Mouse (Mus musculus): ENCODE data around the gene Ppp1r36. TPM values are rescaled to one million over a fixed set of nuclear protein-coding genes. Genes with fewer than 3 reads are reported as not detected.
A peak's percentile ranks its signal among the peaks of the same experiment; 100 is the strongest.

Ppp1r36 gene
- polyA plus RNA-seq, 1 experiment from 2014 or later, result 2.6 TPM

GRCm38 (mm10) chr12:76405971-76406370 lies 11.4 kb upstream of the Ppp1r36 start:
- H3K9ac ChIP-seq, result no peak overlapping the region
- H3K4me1 ChIP-seq (replicated peaks; ENCODE audit: control insufficient read depth, insufficient read depth, low read length), result peaks cover 12% of the 10 kb centered on the region; the same call in 1 of the 2 replicates
- peaks cover 54% of the 10 kb centered on the region for H3K27me3 ChIP-seq (ENCODE audit: control insufficient read depth, insufficient read depth, low read length)
- 4% methylated on average over 23 of the region's 23 CpGs for WGBS
- H3K4me3 ChIP-seq (replicated peaks; ENCODE audit: low read length), result peak overlapping the region; percentile 66
- peak overlapping the region; percentile 74 for H3K4me2 ChIP-seq (replicated peaks)
- DNase-seq (ENCODE audit: low spot score) (no peak), ATAC-seq (ENCODE audit: low FRiP score) (no peak)
- H3K36me3 ChIP-seq (replicated peaks; ENCODE audit: control insufficient read depth, insufficient read depth), result no peaks in the 10 kb centered on the region
- no peak overlapping the region for H3K27ac ChIP-seq
- no peaks in the 10 kb centered on the region for H3K9me3 ChIP-seq (ENCODE audit: control insufficient read depth, low read length)

GRCm38 (mm10) chr12:76407184-76407583 lies 10.2 kb upstream of the Ppp1r36 start:
- H3K4me1 ChIP-seq (replicated peaks; ENCODE audit: control insufficient read depth, insufficient read depth, low read length), result peaks cover 12% of the 10 kb centered on the region; the same call in 1 of the 2 replicates
- H3K4me2 ChIP-seq (replicated peaks), result no peak overlapping the region
- 62% methylated on average over 1 of the region's 1 CpGs for WGBS
- H3K36me3 ChIP-seq (replicated peaks; ENCODE audit: control insufficient read depth, insufficient read depth), result no peaks in the 10 kb centered on the region
- ATAC-seq (ENCODE audit: low FRiP score), result no peak
- no peak overlapping the region for H3K4me3 ChIP-seq (replicated peaks; ENCODE audit: low read length)
- no peak overlapping the region for H3K27ac ChIP-seq
- no peaks in the 10 kb centered on the region for H3K9me3 ChIP-seq (ENCODE audit: control insufficient read depth, low read length)
- H3K27me3 ChIP-seq (ENCODE audit: control insufficient read depth, insufficient read depth, low read length), result peaks cover 47% of the 10 kb centered on the region
- DNase-seq (ENCODE audit: low spot score), result no peak
- no peak overlapping the region for H3K9ac ChIP-seq

GRCm38 (mm10) chr12:76409166-76409565 lies 8.2 kb upstream of the Ppp1r36 start:
- no peak for ATAC-seq (ENCODE audit: low FRiP score)
- H3K27ac ChIP-seq, result no peak overlapping the region
- no peak overlapping the region for H3K4me3 ChIP-seq (replicated peaks; ENCODE audit: low read length)
- WGBS, result 75% methylated on average over 4 of the region's 4 CpGs
- no peak for DNase-seq (ENCODE audit: low spot score)
- no peak overlapping the region for H3K9ac ChIP-seq
- no peak overlapping the region for H3K4me2 ChIP-seq (replicated peaks)
- no peaks in the 10 kb centered on the region for H3K9me3 ChIP-seq (ENCODE audit: control insufficient read depth, low read length)
- H3K27me3 ChIP-seq (ENCODE audit: control insufficient read depth, insufficient read depth, low read length), result peaks cover 41% of the 10 kb centered on the region
- H3K4me1 ChIP-seq (replicated peaks; ENCODE audit: control insufficient read depth, insufficient read depth, low read length), result 0 out of 2 replicates have a peak, but pooled peaks cover 12% of the 10 kb centered on the region
- no peaks in the 10 kb centered on the region for H3K36me3 ChIP-seq (replicated peaks; ENCODE audit: control insufficient read depth, insufficient read depth)

- Histone ChIP-seq H3K4me2 (replicated peaks) (no peak overlapping the region), H3K27me3 (ENCODE audit: control insufficient read depth, insufficient read depth, low read length) (peaks cover 20% of the 10 kb centered on the region; the same call in 1 of the 2 replicates), H3K9me3 (ENCODE audit: control insufficient read depth, low read length) (0 out of 2 replicates have a peak, but pooled peaks cover 4% of the 10 kb centered on the region), H3K27ac (no peak overlapping the region), H3K9ac (no peak overlapping the region), H3K4me3 (replicated peaks; ENCODE audit: low read length) (no peak overlapping the region), H3K4me1 (replicated peaks; ENCODE audit: control insufficient read depth, insufficient read depth, low read length) (no peaks in the 10 kb centered on the region), H3K36me3 (replicated peaks; ENCODE audit: control insufficient read depth, insufficient read depth) (no peaks in the 10 kb centered on the region)
- WGBS, result 89% methylated on average over 11 of the region's 12 CpGs
- DNase-seq (ENCODE audit: low spot score) (no peak), ATAC-seq (ENCODE audit: low FRiP score) (no peak)
Observed at GRCm38 (mm10) chr12:76415383-76416010, 1.8 kb upstream of the Ppp1r36 start.

- 93% methylated on average over 5 of the region's 5 CpGs for WGBS
- ATAC-seq (ENCODE audit: low FRiP score) (no peak), DNase-seq (ENCODE audit: low spot score) (no peak)
- peaks cover 20% of the 10 kb centered on the region; the same call in 1 of the 2 replicates for H3K27me3 ChIP-seq (ENCODE audit: control insufficient read depth, insufficient read depth, low read length)
- 0 out of 2 replicates have a peak, but pooled peaks cover 4% of the 10 kb centered on the region for H3K9me3 ChIP-seq (ENCODE audit: control insufficient read depth, low read length)
- H3K27ac ChIP-seq, result no peak overlapping the region
- H3K4me1 ChIP-seq (replicated peaks; ENCODE audit: control insufficient read depth, insufficient read depth, low read length), result no peaks in the 10 kb centered on the region
- no peak overlapping the region for H3K4me2 ChIP-seq (replicated peaks)
- no peak overlapping the region for H3K4me3 ChIP-seq (replicated peaks; ENCODE audit: low read length)
- no peak overlapping the region for H3K9ac ChIP-seq
- H3K36me3 ChIP-seq (replicated peaks; ENCODE audit: control insufficient read depth, insufficient read depth), result no peaks in the 10 kb centered on the region
Observed at GRCm38 (mm10) chr12:76418346-76418745, 1.0 kb downstream of the Ppp1r36 start.

- Histone ChIP-seq H3K4me3 (replicated peaks; ENCODE audit: low read length) (no peak overlapping the region), H3K27ac (no peak overlapping the region), H3K4me2 (replicated peaks) (no peak overlapping the region), H3K9ac (no peak overlapping the region), H3K36me3 (replicated peaks; ENCODE audit: control insufficient read depth, insufficient read depth) (no peaks in the 10 kb centered on the region), H3K9me3 (ENCODE audit: control insufficient read depth, low read length) (no peaks in the 10 kb centered on the region), H3K27me3 (ENCODE audit: control insufficient read depth, insufficient read depth, low read length) (no peaks in the 10 kb centered on the region), H3K4me1 (replicated peaks; ENCODE audit: control insufficient read depth, insufficient read depth, low read length) (no peaks in the 10 kb centered on the region)
- WGBS, result 94% methylated on average over 3 of the region's 3 CpGs
- ATAC-seq (ENCODE audit: low FRiP score), result no peak
- DNase-seq (ENCODE audit: low spot score), result no peak
Observed at GRCm38 (mm10) chr12:76425256-76425655, 7.9 kb downstream of the Ppp1r36 start.

GRCm38 (mm10) chr12:76427546-76427945 lies 10.2 kb downstream of the Ppp1r36 start:
- H3K36me3 ChIP-seq (replicated peaks; ENCODE audit: control insufficient read depth, insufficient read depth), result no peaks in the 10 kb centered on the region
- H3K4me2 ChIP-seq (replicated peaks), result no peak overlapping the region
- 64% methylated on average over 5 of the region's 5 CpGs for WGBS
- ATAC-seq (ENCODE audit: low FRiP score), result no peak
- no peak overlapping the region for H3K9ac ChIP-seq
- H3K27ac ChIP-seq, result no peak overlapping the region
- no peak for DNase-seq (ENCODE audit: low spot score)
- H3K9me3 ChIP-seq (ENCODE audit: control insufficient read depth, low read length), result no peaks in the 10 kb centered on the region
- no peaks in the 10 kb centered on the region for H3K27me3 ChIP-seq (ENCODE audit: control insufficient read depth, insufficient read depth, low read length)
- H3K4me3 ChIP-seq (replicated peaks; ENCODE audit: low read length), result no peak overlapping the region
- H3K4me1 ChIP-seq (replicated peaks; ENCODE audit: control insufficient read depth, insufficient read depth, low read length), result no peaks in the 10 kb centered on the region

GRCm38 (mm10) chr12:76430879-76431406 lies 13.6 kb downstream of the Ppp1r36 start:
- ATAC-seq (ENCODE audit: low FRiP score) (no peak), DNase-seq (ENCODE audit: low spot score) (no peak)
- WGBS, result 62% methylated on average over 5 of the region's 5 CpGs
- Histone ChIP-seq H3K27me3 (ENCODE audit: control insufficient read depth, insufficient read depth, low read length) (0 out of 2 replicates have a peak, but pooled peaks cover 11% of the 10 kb centered on the region), H3K4me1 (replicated peaks; ENCODE audit: control insufficient read depth, insufficient read depth, low read length) (no peaks in the 10 kb centered on the region; the same call in 1 of the 2 replicates), H3K4me3 (replicated peaks; ENCODE audit: low read length) (no peak overlapping the region), H3K36me3 (replicated peaks; ENCODE audit: control insufficient read depth, insufficient read depth) (no peaks in the 10 kb centered on the region), H3K9me3 (ENCODE audit: control insufficient read depth, low read length) (no peaks in the 10 kb centered on the region), H3K9ac (no peak overlapping the region), H3K4me2 (replicated peaks) (no peak overlapping the region), H3K27ac (no peak overlapping the region)

GRCm38 (mm10) chr12:76431431-76431830 lies 14.1 kb downstream of the Ppp1r36 start:
- Histone ChIP-seq H3K4me1 (replicated peaks; ENCODE audit: control insufficient read depth, insufficient read depth, low read length) (no peaks in the 10 kb centered on the region; the same call in 1 of the 2 replicates), H3K9ac (no peak overlapping the region), H3K4me2 (replicated peaks) (no peak overlapping the region), H3K36me3 (replicated peaks; ENCODE audit: control insufficient read depth, insufficient read depth) (no peaks in the 10 kb centered on the region), H3K9me3 (ENCODE audit: control insufficient read depth, low read length) (no peaks in the 10 kb centered on the region), H3K4me3 (replicated peaks; ENCODE audit: low read length) (no peak overlapping the region), H3K27me3 (ENCODE audit: control insufficient read depth, insufficient read depth, low read length) (0 out of 2 replicates have a peak, but pooled peaks cover 11% of the 10 kb centered on the region), H3K27ac (no peak overlapping the region)
- no peak for ATAC-seq (ENCODE audit: low FRiP score)
- no peak for DNase-seq (ENCODE audit: low spot score)
- WGBS, result 89% methylated on average over 6 of the region's 6 CpGs

Measured in hindbrain, embryonic 14.5 days (tissue).